Mouse (Mus musculus) ES-E14 (cell line): ENCODE data around the gene Lrrc4.

Experiments
- CHD2 ChIP-seq: IDR thresholded peaks from 2 replicates; pipeline ENCODE4 v1.6.1; 2014; ENCODE audit warnings: mild to moderate bottlenecking, low read depth, low read length, inconsistent platforms
- HCFC1 ChIP-seq: IDR thresholded peaks from 2 replicates; pipeline ENCODE4 v1.6.1; 2012; ENCODE audit warnings: low read length, inconsistent platforms, borderline replicate concordance; ENCODE audit not compliant: insufficient read depth
- MAFK ChIP-seq: IDR thresholded peaks from 2 replicates; pipeline ENCODE4 v1.6.1; 2014; ENCODE audit warnings: mild to moderate bottlenecking, low read depth, low read length, inconsistent platforms; ENCODE audit not compliant: insufficient read depth
- ZC3H11A ChIP-seq: IDR thresholded peaks from 2 replicates; pipeline ENCODE4 v1.6.1; 2012; ENCODE audit warnings: low read depth, mild to moderate bottlenecking, inconsistent platforms, low read length, borderline replicate concordance
- ZNF384 ChIP-seq: IDR thresholded peaks from 2 replicates; pipeline ENCODE4 v1.6.1; 2012; ENCODE audit warnings: low read depth, low read length, inconsistent platforms

- TF ChIP-seq CHD2, result no peak
- no peak for TF ChIP-seq ZC3H11A
- TF ChIP-seq MAFK, result no peak
- TF ChIP-seq HCFC1, result no peak
- no peak for TF ChIP-seq ZNF384
Measured at GRCm38 (mm10) chr6:28860450-28860849, 28.9 kb upstream of the Lrrc4 start.
